Comparison of ENCODE assay signal across 18 mouse cellular contexts in the genomic region with DNA sequence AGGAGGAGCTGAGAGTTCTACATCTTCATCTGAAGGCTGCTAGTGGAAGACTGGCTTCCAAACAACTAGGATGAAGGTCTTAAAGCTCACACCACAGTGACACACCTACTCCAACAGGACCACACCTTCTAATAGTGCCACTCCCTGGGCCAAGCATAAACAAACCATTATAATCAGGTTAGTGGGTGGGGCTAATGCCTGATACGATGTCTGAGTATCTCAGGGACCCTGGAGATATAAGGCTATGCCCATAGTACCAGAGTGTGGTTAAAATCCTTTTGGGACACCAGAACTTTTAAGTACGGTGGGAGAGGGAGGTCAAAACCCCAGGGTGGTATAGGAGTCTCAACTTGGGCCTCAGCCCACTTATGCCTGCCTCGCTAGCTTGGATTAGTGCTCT.
"Had no signal": no experiment of that assay in that cellular context is flagged by ENCODE, and none has a peak within 500 bp of the region (broad histone marks: within the 10 kb centered on the region; RNA-seq: fewer than 3 reads in every experiment).

No protein-coding gene starts in this region.

- H3K4me3 ChIP-seq: limb, embryonic 13.5 days; limb, embryonic 15.5 days; megakaryocyte, embryonic 14.5 days; midbrain, embryonic 12.5 days; neural tube, embryonic 12.5 days had no signal

- H3K4me1 ChIP-seq: neural tube, embryonic 12.5 days had no signal

- H3K9me3 ChIP-seq: limb, embryonic 13.5 days; limb, embryonic 15.5 days; midbrain, embryonic 12.5 days; neural tube, embryonic 12.5 days had no signal

- DNase-seq: lung, adult 18-20 months; lung, embryonic 14.5 days; lung, postnatal 14 days; lung, postnatal 36 days; midbrain, embryonic 14.5 days; retina, postnatal 1 day; right cerebral cortex, adult 18-20 months; right cerebral cortex, postnatal 25 days; right cerebral cortex, postnatal 4 days; spleen, adult 18-20 months; thymus, postnatal 14 days; thymus, postnatal 36 days had no signal

- H3K27me3 ChIP-seq: midbrain, embryonic 12.5 days; neural tube, embryonic 12.5 days had no signal

- H3K36me3 ChIP-seq: limb, embryonic 13.5 days; limb, embryonic 15.5 days; midbrain, embryonic 12.5 days; neural tube, embryonic 12.5 days had no signal

- H3K27ac ChIP-seq: limb, embryonic 13.5 days; limb, embryonic 15.5 days; macrophage; midbrain, embryonic 12.5 days; neural tube, embryonic 12.5 days had no signal

- H3K9ac ChIP-seq: limb, embryonic 13.5 days; limb, embryonic 15.5 days; lung, embryonic 14.5 days; midbrain, embryonic 12.5 days; neural tube, embryonic 12.5 days had no signal

- H3K4me2 ChIP-seq: limb, embryonic 13.5 days; limb, embryonic 15.5 days; lung, embryonic 14.5 days; midbrain, embryonic 12.5 days; neural tube, embryonic 12.5 days had no signal
